Mouse (Mus musculus) common myeloid progenitor, adult 5-6 weeks (primary cell): ENCODE results near the gene Gpr68. TPM values are rescaled to one million over a fixed set of nuclear protein-coding genes. Genes with fewer than 3 reads are reported as not detected.

Experiments
- ATAC-seq: replicated peaks from 2 replicates; pipeline ENCODE4 v1.8.0; 2016; ENCODE audit warnings: low read depth, mild to moderate bottlenecking, moderate TSS enrichment, inconsistent platforms; ENCODE audit not compliant: poor library complexity, severe bottlenecking
- total RNA-seq: library from RNA; stranded (forward); fragments of 200-1000, 187-1606 nt; gene quantifications from 2 replicates; pipeline ENCODE4 v1.2.3, GENCODE M21; 2017

The Gpr68 gene
- total RNA-seq, 1 experiment from 2014 or later: not detected

- ATAC-seq: peak; percentile 69
Measured at GRCm38 (mm10) chr12:100925644-100926619, 17.9 kb upstream of the Gpr68 start.

DNA sequence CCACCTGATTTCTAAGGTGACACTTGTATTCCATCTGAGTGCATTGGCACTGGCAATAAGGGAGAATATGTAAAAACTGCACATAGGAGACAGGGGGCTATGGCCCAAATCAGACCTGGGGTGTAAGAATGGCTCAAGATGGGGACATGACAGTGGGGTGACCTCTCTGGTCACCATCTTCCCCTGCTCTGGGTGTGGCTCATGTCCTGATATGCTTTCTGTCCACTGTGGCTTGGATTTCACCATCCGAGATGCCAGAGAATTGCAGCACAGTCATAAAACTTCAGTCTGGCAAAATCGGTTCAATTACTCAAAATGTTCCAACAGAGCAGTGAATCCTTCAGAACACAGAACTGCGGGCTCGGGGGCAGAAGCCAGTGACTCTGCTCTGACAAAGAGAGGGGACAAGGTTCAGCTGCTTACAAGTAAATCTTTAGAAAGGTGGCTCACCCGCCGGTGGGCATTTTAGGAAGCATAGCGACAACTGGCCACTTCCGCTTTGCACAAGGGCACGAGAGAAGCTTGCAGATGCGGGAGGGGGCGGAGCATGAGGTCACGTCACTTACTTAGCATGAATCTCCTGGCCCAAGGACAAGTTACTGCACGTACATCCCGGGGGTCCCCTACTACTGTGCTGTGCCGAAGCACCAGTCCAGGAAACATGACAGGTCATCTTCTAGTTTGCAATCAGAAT lies 16.8 kb upstream of the Gpr68 start:
- ATAC-seq: peak; percentile 56

DNA sequence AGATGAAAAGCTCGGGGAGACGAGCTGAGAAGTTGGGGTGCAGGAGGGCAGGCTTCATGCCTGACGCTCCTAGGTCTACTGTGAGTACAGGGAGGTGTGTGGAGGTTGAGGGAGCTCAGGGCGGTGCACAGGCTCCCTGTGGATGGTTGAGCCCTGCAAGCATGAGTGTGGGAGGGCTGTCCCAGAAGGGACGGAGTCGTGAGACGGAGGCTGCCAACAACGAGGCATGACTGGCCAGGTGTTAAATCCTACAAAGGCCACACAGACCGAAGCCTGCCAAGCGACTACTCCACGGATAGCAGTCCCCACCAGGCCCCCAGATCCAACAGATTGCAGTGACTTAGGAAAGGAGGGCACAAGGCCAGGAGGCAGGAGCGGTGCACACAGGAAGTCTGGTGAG lies 2.7 kb upstream of the Gpr68 start:
- no peak for ATAC-seq

GRCm38 (mm10) chr12:100909765-100910164 lies 1.8 kb upstream of the Gpr68 start:
- ATAC-seq: no peak

DNA sequence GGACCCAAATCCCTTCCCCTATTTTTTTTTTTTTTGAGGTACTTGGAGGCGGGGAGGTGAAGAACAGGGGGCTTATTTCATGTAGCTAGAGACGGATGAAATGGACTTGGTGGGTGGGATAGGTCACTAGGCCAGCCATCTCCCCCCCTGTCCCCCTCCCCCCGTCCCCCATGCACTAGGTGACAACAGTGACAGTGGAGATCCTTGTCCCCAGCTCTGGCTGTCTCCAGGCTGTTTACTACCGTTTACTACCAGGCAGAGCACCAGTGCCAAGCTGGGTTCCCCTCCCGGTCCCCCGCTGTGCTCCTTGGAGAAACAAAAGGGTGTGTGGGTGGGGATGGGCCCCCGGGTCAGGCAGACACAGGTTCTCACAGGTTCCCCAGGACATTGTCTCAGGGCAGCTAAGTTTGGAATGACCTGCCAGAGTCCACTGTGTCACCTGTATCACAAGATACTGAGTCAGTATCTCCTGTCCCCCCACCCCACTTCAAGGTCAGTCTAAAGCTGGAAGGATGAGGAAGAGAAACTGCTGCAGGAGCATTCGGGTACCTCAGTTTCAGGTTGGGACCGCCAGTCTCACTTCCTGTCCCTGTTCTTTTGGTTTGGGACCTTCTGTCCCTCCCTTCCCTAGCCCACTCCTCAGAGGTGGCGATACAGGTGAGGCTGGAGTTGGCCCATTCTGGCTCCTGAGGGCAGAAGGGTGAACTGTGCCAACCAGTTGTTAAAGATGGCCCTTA lies 468 bp upstream of the Gpr68 start:
- ATAC-seq: peak; percentile 37

GRCm38 (mm10) chr12:100906861-100907260 lies 1.1 kb downstream of the Gpr68 start:
- ATAC-seq: no peak

- ATAC-seq: no peak
Measured at GRCm38 (mm10) chr12:100903761-100904160, 4.2 kb downstream of the Gpr68 start.

DNA sequence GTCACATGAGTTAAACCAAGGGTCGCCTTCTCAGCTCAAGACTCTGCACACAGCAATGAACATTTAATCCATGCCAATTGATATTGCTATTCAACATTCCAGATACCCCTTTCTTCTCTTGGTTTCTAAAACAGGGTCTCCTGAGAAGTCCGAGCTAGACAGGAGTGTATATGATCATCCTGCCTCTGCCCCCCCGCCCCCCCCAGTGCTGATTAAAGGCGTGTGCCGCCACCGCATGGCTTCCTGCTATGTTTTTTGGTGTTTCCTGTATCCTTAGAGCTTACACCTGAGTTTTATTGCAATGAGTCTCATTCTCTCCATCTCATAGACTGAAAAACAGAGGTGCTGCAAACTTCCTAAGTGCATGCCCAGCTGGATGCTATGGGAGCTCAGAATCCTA lies 6.6 kb downstream of the Gpr68 start:
- ATAC-seq: no peak

DNA sequence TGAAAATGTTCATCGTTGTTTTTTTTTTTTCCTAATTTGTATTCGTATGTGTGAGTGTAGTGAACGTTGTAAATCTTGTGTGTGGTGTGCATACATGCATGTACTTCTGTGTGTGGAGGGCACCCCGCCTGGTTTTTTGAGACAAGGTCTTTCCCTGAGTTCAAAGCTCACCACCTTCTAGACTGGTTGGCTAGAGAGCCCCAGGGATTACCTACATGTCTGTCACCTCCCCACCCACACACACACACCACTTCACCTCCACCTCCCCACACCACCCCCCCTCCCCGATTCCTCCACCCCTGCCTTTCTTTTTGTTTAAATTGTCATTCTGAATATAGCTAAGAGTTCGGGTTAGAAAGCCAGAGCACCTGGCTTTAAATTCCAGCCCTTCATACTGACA lies 7.1 kb downstream of the Gpr68 start:
- no peak for ATAC-seq

GRCm38 (mm10) chr12:100899111-100899640 lies 8.8 kb downstream of the Gpr68 start:
- ATAC-seq: peak; percentile 70

DNA sequence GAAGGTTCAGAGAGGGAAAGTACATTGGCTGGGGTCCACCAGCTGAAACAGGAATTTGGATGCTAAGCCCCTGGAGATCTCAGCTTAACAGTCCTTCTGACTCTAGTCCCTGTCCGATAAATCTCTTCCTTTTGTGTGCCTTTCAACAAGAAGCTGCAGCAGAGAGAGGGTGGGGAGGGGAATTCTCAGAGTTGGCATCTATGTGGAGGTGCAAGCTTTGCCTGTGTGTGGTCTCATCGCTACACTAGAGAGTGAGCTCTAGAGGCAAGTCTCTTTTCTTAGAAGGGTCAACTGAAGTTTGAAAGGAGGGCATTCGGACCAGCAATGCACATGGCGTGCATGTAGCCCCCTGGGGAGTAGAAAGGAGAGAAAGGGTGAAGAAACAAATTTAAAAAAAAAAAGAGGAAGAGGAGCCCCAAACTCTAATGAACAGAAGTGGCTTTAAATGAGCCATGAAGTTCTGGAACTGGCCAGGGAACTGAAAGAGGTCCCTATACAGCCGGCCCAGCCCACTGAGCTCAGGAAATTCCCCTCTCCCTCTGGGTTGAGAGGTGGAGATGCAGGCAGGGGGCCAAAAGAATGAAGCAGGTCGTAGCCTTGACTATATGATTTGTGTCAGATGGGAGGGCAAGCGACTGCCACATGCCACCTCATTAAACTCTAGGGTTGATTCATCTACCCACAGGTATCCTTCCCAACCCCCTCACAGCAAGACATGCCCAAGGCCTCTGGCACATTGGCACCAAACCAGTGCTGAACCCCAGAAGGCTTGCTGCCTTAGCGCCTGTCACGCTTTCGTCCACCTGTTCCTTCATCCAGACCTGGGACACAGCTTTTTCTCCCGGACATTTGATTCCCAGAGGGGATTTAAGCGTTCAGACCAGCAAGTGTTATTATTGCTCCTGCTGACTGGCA lies 10.0 kb downstream of the Gpr68 start:
- peak; percentile 15; the same call in 1 of the 2 replicates for ATAC-seq

- ATAC-seq: no peak
Measured at GRCm38 (mm10) chr12:100896661-100897060, 11.3 kb downstream of the Gpr68 start.

DNA sequence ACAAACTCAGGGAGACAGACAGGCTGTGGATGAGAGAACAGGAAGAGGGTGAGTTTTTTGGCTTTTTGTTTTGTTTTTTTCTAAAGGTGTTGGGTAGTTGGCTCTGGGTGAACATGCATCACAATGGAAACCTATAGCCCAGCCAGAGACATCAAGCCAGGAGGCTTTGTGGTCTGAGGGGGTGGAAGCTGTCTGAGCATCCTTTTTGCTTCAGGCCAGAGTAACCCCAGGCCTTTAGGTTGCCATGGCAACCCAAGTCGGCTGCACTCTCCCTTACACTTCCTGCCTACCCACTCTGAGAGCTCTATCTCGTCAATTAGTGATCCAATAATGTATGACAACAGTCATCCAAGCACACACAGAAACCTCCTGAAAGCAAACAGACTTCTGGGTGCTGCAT lies 12.5 kb downstream of the Gpr68 start:
- no peak for ATAC-seq

DNA sequence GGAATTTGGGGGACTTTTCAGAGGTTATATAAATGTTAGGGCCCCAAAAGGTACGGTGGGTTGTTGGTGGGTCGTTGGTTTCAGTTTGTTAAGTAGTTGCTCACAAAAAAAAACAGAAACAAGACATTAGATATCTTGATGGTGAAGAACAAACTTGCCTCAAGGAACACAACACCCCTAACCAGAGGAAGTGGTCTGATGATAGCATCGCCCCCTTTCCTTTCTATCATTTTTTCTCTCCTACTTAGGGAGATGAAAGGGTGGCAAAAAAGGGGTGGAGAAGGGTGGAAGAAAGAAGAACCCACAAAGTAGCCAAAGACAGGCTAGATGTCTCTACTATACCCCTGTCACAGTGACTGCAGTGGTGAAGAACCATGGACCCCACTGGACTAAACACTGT lies 17.4 kb downstream of the Gpr68 start:
- ATAC-seq: no peak

DNA sequence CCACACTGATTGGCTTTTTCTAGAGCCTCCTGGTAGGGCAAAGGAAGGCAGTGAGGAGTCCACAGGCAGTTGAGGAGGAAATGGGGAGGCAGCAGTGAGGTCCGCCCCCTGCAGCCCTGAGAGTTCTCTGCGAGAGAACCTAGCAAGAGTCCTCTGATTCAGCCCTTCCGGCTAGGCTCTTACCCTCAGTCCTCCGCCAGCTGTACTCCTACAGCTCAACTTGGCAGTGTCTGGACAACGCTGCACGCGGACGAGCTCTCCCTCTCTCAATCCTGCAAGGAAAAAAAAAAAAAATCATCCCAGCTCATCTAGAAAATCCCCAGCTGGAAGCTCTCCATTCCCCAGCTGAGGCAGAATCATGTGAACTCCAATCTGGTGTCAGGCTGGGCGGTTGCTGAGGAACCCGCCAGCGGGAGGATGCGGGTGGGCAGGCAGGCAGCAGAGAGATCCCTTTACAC lies 20.2 kb downstream of the Gpr68 start:
- ATAC-seq: peak; percentile 57; the same call in 1 of the 2 replicates

DNA sequence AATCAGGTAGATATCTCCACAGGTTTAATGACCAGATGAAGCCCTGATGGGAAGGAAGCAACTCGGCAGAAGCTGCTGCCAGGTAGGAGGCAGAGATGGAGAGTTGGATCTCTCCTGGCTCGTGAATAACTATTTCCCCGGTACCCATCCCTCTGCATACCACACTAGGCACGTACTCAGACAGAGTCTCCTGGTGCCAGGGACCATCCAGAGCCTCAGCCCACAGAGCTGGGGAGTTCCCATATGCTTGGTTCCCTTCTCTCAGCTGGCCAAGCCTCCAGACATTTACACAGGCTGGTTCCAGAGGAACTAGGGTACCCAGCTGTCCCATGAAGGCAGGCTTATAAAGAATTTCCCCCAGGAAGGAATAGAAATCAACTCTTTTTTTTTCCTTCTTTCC lies 21.1 kb downstream of the Gpr68 start:
- no peak for ATAC-seq

- peak; percentile 53 for ATAC-seq
Measured at GRCm38 (mm10) chr12:100885585-100885984, 22.4 kb downstream of the Gpr68 start.

DNA sequence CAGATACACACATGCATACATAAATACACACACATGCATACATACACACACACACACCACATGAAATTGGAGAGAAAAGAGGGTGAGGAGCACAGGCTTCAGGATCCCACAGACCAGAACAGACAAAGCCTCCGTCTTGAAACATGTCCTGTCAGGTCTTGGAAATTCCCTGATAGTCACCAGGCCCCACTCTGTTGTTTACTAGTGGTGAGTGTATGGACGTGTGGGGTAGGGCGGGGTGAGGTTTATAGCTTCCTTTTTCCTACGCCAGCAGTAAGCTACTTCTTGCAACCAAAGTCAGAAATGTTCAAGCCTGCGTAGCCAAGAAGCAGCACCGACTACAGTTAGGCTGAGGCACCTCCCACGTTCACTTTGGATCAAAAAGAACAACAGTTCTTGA lies 24.8 kb downstream of the Gpr68 start:
- ATAC-seq: peak; percentile 42

- peak; percentile 63 for ATAC-seq
Measured at GRCm38 (mm10) chr12:100878556-100878955, 29.4 kb downstream of the Gpr68 start.
